Mouse (Mus musculus): ENCODE results near the gene Nucks1.

Gene Nucks1

GRCm38 (mm10) chr1:131967336-131967735 is 57.0 kb downstream of the Nucks1 start:
- no peak for DNase-seq (ENCODE audit: low read depth)

- no peak for DNase-seq (ENCODE audit: low read depth)
Measured at GRCm38 (mm10) chr1:131968556-131968955, 58.2 kb downstream of the Nucks1 start.

- no peak for DNase-seq (ENCODE audit: low read depth)
Measured at GRCm38 (mm10) chr1:131968983-131969382, 58.6 kb downstream of the Nucks1 start.

GRCm38 (mm10) chr1:131969825-131970224 is 59.5 kb downstream of the Nucks1 start:
- no peak for DNase-seq (ENCODE audit: low read depth)

GRCm38 (mm10) chr1:131970322-131970660 is 60.0 kb downstream of the Nucks1 start:
- DNase-seq (ENCODE audit: low read depth), result no peak

GRCm38 (mm10) chr1:131970661-131971520 is 60.6 kb downstream of the Nucks1 start:
- DNase-seq (ENCODE audit: low read depth), result no peak

- no peak for DNase-seq (ENCODE audit: low read depth)
Measured at GRCm38 (mm10) chr1:131971771-131972497, 61.6 kb downstream of the Nucks1 start.

GRCm38 (mm10) chr1:131972498-131973334 is 62.4 kb downstream of the Nucks1 start:
- no peak for DNase-seq (ENCODE audit: low read depth)

- DNase-seq (ENCODE audit: low read depth), result no peak
Measured at GRCm38 (mm10) chr1:131973991-131974390, 63.7 kb downstream of the Nucks1 start.

GRCm38 (mm10) chr1:131976886-131977285 is 66.6 kb downstream of the Nucks1 start:
- DNase-seq (ENCODE audit: low read depth), result no peak

GRCm38 (mm10) chr1:131980471-131980870 is 70.1 kb downstream of the Nucks1 start:
- DNase-seq (ENCODE audit: low read depth), result no peak

GRCm38 (mm10) chr1:131981378-131982013 is 71.2 kb downstream of the Nucks1 start:
- DNase-seq (ENCODE audit: low read depth), result peak; percentile 66

GRCm38 (mm10) chr1:131982907-131983306 is 72.6 kb downstream of the Nucks1 start:
- DNase-seq (ENCODE audit: low read depth), result peak; percentile 63

- DNase-seq (ENCODE audit: low read depth), result no peak
Measured at GRCm38 (mm10) chr1:131983806-131984205, 73.5 kb downstream of the Nucks1 start.

Measured in c-Kit-positive CD71-positive TER-119-negative erythroid progenitor cells, embryonic 14.5 days (primary cell).